Mouse (Mus musculus): ENCODE results near the gene Cyp4v3.

GRCm38 (mm10) chr8:45321365-45321764, 11.7 kb downstream of the Cyp4v3 start:
- TF ChIP-seq CTCF (IDR thresholded peaks at IDR 0.05; ENCODE audit: insufficient read depth, low read length): no peak
- TF ChIP-seq POLR2A (IDR thresholded peaks at IDR 0.05; ENCODE audit: borderline replicate concordance, extremely low read depth, low read depth, low read length): no peak

Data from lung, adult 2 months (tissue).